10 mouse cellular contexts compared by ENCODE assay signal in the genomic region with DNA sequence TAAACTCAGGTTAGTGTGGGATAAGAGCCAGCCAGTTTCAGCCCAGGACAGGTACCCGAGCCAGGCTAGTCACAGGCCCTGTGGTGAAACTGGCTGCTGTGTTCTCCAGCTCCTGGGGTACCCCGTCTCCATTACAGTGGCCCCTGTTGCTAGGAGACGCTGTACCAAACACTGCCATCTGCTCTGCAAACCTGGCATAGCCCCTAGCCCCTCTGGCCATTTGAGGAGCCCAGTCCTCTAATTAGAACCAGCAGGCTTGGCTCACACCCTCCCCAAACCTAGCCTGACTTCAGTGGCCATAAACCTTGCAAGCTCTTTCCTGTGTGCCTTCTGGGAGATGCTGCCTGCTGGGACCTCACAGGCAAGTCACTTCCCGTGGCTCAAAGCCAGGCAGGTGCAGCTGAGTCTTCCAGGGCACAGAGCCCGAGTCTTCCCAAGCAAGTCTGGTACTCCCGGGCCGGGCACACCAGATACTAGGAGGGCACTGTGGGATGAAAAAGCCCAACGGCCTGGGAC.
A peak's percentile ranks its signal among the peaks of the same experiment; 100 is the strongest.
DNase-seq lines count a peak whose midpoint lies in the region; ATAC-seq and TF ChIP-seq lines count a peak whose summit lies in the region.
"Had no signal": no experiment of that assay in that cellular context is flagged by ENCODE, and none has a peak within 500 bp of the region (broad histone marks: within the 10 kb centered on the region; RNA-seq: fewer than 3 reads in every experiment).

No protein-coding gene starts in this region.

- H3K27ac ChIP-seq in layer of hippocampus, adult 2 months, result peak overlapping the region; percentile 69
- peak overlapping the region; percentile 80 for H3K27ac ChIP-seq in embryonic facial prominence, embryonic 10.5 days (replicated peaks)
- H3K27ac ChIP-seq in hindbrain, embryonic 12.5 days, result peak overlapping the region; percentile 66
- H3K27ac ChIP-seq in kidney, embryonic 16.5 days (ENCODE audit: low read length), result no peak overlapping the region
- no peak overlapping the region for H3K27ac ChIP-seq in liver, postnatal 0 days (ENCODE audit: low read depth)

- 0 out of 2 replicates have a peak, but pooled peaks have one; percentile 39 for ATAC-seq in hindbrain, embryonic 12.5 days (ENCODE audit: low FRiP score)
- no peak for ATAC-seq in kidney, embryonic 16.5 days (ENCODE audit: low FRiP score, low TSS enrichment)
- no peak for ATAC-seq in liver, postnatal 0 days

- no peaks in the 10 kb centered on the region for H3K36me3 ChIP-seq in embryonic facial prominence, embryonic 10.5 days (replicated peaks)
- no peaks in the 10 kb centered on the region for H3K36me3 ChIP-seq in hindbrain, embryonic 12.5 days
- H3K36me3 ChIP-seq in kidney, embryonic 16.5 days (ENCODE audit: insufficient read depth, low read length), result no peaks in the 10 kb centered on the region
- no peaks in the 10 kb centered on the region for H3K36me3 ChIP-seq in liver, postnatal 0 days (replicated peaks; ENCODE audit: insufficient read depth, low read length)

- H3K9ac ChIP-seq in hindbrain, embryonic 12.5 days, result no peak overlapping the region; the same call in 1 of the 2 replicates
- H3K9ac ChIP-seq in kidney, embryonic 16.5 days (replicated peaks; ENCODE audit: low read length), result no peak overlapping the region
- H3K9ac ChIP-seq in liver, postnatal 0 days (replicated peaks), result no peak overlapping the region

- no peak for DNase-seq in layer of hippocampus, adult 2 months (ENCODE audit: low spot score in 2 of 2)
- no peak for DNase-seq in layer of hippocampus, adult 11-12 months (ENCODE audit: low spot score)
- DNase-seq in embryonic facial prominence, embryonic 10.5 days (ENCODE audit: low spot score), result peak; percentile 84
- peak; percentile 64 for DNase-seq in neural tube, embryonic 10.5 days (ENCODE audit: extremely low spot score, low spot score)
- DNase-seq in lung, postnatal 25 days (ENCODE audit: low spot score), result no peak
- no peak for DNase-seq in liver, postnatal 0 days
- DNase-seq: right cerebral cortex, postnatal 25 days had no signal

- no peaks in the 10 kb centered on the region for H3K9me3 ChIP-seq in embryonic facial prominence, embryonic 10.5 days
- H3K9me3 ChIP-seq in hindbrain, embryonic 12.5 days (replicated peaks), result no peaks in the 10 kb centered on the region
- H3K9me3 ChIP-seq in kidney, embryonic 16.5 days (ENCODE audit: low read length), result no peaks in the 10 kb centered on the region
- no peaks in the 10 kb centered on the region for H3K9me3 ChIP-seq in liver, postnatal 0 days (ENCODE audit: low read length)

- WGBS in embryonic facial prominence, embryonic 10.5 days, result 51% methylated on average over 8 of the region's 8 CpGs
- 46% methylated on average over 8 of the region's 8 CpGs for WGBS in hindbrain, embryonic 12.5 days
- 52% methylated on average over 8 of the region's 8 CpGs for WGBS in kidney, embryonic 16.5 days
- 62% methylated on average over 8 of the region's 8 CpGs for WGBS in liver, postnatal 0 days (ENCODE audit: insufficient replicate concordance)

- no peak for TF ChIP-seq EP300 in liver, postnatal 0 days (IDR thresholded peaks at IDR 0.05; ENCODE audit: low read depth)

- H3K27me3 ChIP-seq in embryonic facial prominence, embryonic 10.5 days (replicated peaks; ENCODE audit: low read depth, poor library complexity, severe bottlenecking), result peaks cover 10% of the 10 kb centered on the region; the same call in 1 of the 2 replicates
- H3K27me3 ChIP-seq in hindbrain, embryonic 12.5 days, result no peaks in the 10 kb centered on the region; the same call in 1 of the 2 replicates
- no peaks in the 10 kb centered on the region for H3K27me3 ChIP-seq in kidney, embryonic 16.5 days (ENCODE audit: insufficient read depth, low read length)
- no peaks in the 10 kb centered on the region for H3K27me3 ChIP-seq in liver, postnatal 0 days (ENCODE audit: insufficient read depth, low read length)

- H3K4me3 ChIP-seq in layer of hippocampus, adult 2 months, result no peak overlapping the region
- H3K4me3 ChIP-seq in embryonic facial prominence, embryonic 10.5 days, result no peak overlapping the region
- H3K4me3 ChIP-seq in hindbrain, embryonic 12.5 days, result no peak overlapping the region
- no peak overlapping the region for H3K4me3 ChIP-seq in kidney, embryonic 16.5 days (ENCODE audit: low read length)
- no peak overlapping the region for H3K4me3 ChIP-seq in liver, postnatal 0 days (ENCODE audit: low read depth, low read length)
- H3K4me3 ChIP-seq: erythroblast, embryonic 14.5 days had no signal

- TF ChIP-seq CTCF in layer of hippocampus, adult 2 months (conservative IDR thresholded peaks at IDR 0.05), result no peak
- TF ChIP-seq CTCF in liver, postnatal 0 days (IDR thresholded peaks at IDR 0.05; ENCODE audit: low read depth), result no peak

- H3K4me2 ChIP-seq in hindbrain, embryonic 12.5 days (replicated peaks), result no peak overlapping the region
- no peak overlapping the region for H3K4me2 ChIP-seq in kidney, embryonic 16.5 days (replicated peaks; ENCODE audit: low read depth, low read length)
- H3K4me2 ChIP-seq in liver, postnatal 0 days (ENCODE audit: low read depth, low read length), result no peak overlapping the region

- H3K4me1 ChIP-seq in embryonic facial prominence, embryonic 10.5 days, result peaks cover 82% of the 10 kb centered on the region
- peaks cover 36% of the 10 kb centered on the region for H3K4me1 ChIP-seq in hindbrain, embryonic 12.5 days
- peaks cover 63% of the 10 kb centered on the region for H3K4me1 ChIP-seq in kidney, embryonic 16.5 days (ENCODE audit: insufficient read depth, low read length)
- H3K4me1 ChIP-seq in liver, postnatal 0 days (ENCODE audit: insufficient read depth), result peaks cover 2% of the 10 kb centered on the region; the same call in 1 of the 2 replicates

Comparison
In these comparisons a context has a peak if more than half of its experiments do, and no peak if none do; other contexts are left out.
1. DNase-seq: peak in embryonic facial prominence, embryonic 10.5 days (single experiment) and neural tube, embryonic 10.5 days (single experiment); none in layer of hippocampus, adult 2 months (0 of 2), layer of hippocampus, adult 11-12 months (single experiment), lung, postnatal 25 days (single experiment) and liver, postnatal 0 days (single experiment).
2. H3K27ac ChIP-seq: peak in layer of hippocampus, adult 2 months (single experiment), embryonic facial prominence, embryonic 10.5 days (single experiment) and hindbrain, embryonic 12.5 days (single experiment); none in kidney, embryonic 16.5 days (single experiment) and liver, postnatal 0 days (single experiment).